Mouse (Mus musculus): ENCODE measurements around the gene Dhx29. TPM values are rescaled to one million over a fixed set of nuclear protein-coding genes. Genes with fewer than 3 reads are reported as not detected.

Gene Dhx29
- polyA plus RNA-seq, 1 experiment, result 12.6 TPM

GRCm38 (mm10) chr13:112963081-112963480, 35.8 kb downstream of the Dhx29 start:
- TF ChIP-seq GATA1 (IDR thresholded peaks at IDR 0.05; ENCODE audit: low read length), result no peak

DNA sequence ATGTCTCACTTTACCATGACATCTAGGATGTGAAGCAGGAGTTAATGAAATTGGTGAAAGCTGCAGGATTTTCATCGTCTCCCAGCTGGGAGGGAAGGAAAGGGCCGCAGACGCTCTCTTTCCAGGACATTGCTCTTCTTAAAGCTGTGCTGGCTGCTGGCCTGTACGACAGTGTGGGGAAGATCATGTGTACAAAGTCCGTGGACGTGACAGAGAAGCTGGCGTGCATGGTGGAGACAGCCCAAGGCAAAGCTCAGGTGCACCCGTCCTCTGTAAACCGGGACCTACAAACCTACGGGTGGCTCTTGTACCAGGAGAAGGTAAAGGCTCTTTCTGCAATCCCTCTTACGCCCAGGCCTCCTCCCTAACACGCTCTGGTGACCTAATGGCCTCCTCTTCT, 37.2 kb downstream of the Dhx29 start:
- TF ChIP-seq GATA1 (IDR thresholded peaks at IDR 0.05; ENCODE audit: low read length), result no peak

GRCm38 (mm10) chr13:112967267-112967666, 40.0 kb downstream of the Dhx29 start:
- TF ChIP-seq GATA1 (IDR thresholded peaks at IDR 0.05; ENCODE audit: low read length), result no peak

DNA sequence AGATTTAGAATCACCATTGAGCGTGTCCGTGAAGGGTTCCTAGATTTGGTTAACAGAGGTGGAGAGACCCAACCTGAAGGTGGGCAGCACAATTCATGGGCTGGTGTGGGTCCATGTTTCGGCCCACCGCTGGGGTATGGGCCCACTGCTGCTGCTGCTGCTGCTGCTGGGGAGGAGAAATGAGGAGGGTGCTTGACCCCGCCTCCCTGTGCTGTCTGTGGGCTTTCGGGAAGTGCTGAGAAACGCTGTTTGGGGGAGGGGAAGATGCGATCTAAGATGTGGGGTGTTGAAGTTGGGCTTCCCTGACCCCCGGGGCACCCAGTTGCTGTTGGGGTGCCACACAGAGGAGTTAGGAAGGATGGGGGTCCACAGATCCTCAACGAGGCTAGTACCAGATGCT, 49.5 kb downstream of the Dhx29 start:
- no peak for TF ChIP-seq GATA1 (IDR thresholded peaks at IDR 0.05; ENCODE audit: low read length)

DNA sequence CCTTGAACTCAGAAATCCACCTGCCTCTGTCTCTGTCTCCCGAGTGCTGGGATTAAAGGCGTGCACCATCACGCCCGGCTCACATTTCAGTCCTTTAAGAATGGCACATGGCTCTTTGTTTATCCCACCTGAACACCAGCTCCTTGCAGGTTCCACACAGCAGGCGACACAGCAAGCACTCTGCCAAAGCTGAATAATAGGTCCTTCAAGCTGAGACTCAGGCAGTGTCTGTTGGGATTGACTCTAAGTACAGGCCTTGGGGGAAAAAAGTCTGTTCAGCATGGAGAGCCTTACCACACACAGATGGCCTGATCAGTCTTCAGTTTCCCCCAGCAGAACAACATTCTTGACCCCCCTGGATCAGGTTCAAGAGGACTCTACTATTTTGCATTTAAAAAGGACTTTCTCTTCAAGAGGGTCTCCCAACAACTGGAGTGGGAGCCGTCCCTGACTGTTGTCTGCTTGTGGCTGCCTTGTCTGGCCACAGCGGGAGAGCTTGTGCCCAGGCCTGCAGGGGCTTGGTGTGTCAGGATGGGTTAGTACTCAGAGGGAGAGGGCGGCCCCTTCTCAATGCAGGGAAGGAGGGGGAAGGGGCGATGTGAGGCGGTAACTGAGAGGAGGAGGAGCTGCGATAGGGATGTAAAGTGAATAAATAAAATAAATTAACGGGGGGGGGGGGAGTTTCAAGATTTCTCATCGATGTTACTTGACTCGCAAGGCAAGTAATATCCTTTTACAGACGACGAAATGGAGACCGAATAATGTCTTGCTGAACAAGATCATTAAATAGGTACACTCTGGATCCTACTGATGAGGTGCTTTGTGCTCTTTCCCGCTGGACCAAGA, 58.6 kb downstream of the Dhx29 start:
- no peak for TF ChIP-seq GATA1 (IDR thresholded peaks at IDR 0.05; ENCODE audit: low read length)

GRCm38 (mm10) chr13:112986451-112986950, 59.2 kb downstream of the Dhx29 start:
- no peak for TF ChIP-seq GATA1 (IDR thresholded peaks at IDR 0.05; ENCODE audit: low read length)

DNA sequence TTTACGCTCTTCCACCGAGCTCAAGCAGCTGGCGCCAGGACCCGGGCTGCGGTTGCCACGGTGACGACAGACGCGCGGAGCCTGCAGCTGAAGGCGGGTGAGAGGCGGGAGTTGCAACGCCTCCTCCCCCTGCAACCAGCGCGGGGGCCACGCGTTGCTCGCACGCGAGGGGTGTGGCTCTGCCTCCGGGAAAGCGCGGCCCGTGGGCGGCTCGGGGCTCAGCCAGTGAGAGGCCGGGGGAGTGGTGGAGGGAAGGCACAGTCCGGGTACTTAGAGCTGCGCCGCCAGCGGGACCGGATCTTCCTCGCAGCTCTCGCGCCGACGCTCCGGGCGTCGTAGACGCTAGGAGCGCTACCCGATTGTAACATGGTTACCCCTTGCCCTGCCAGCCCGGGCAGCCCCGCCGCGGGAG, 60.3 kb downstream of the Dhx29 start, which contains the start of gene Ccno:
TSS of gene Ccno (plus strand) at position 271 of the 412 bp plus-strand sequence.
- TF ChIP-seq GATA1 (IDR thresholded peaks at IDR 0.05; ENCODE audit: low read length), result no peak

DNA sequence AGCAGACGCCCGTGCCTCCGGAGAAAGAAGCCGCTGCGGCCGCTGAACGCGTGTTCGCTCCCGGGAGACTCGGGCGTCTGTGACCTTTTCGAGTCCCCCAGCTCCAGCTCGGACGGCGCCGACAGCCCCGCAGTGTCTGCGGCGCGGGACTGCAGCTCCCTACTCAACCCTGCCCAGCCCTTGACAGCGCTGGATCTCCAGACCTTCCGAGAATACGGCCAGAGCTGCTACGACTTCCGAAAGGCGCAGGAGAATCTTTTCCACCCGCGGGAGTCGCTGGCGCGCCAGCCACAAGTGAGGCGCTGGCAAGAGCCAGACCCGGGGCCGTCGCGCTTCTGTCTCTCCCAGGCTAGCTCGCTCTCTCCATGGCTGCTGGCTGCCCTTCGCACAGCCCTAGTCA, 60.7 kb downstream of the Dhx29 start:
- TF ChIP-seq GATA1 (IDR thresholded peaks at IDR 0.05; ENCODE audit: low read length), result no peak

DNA sequence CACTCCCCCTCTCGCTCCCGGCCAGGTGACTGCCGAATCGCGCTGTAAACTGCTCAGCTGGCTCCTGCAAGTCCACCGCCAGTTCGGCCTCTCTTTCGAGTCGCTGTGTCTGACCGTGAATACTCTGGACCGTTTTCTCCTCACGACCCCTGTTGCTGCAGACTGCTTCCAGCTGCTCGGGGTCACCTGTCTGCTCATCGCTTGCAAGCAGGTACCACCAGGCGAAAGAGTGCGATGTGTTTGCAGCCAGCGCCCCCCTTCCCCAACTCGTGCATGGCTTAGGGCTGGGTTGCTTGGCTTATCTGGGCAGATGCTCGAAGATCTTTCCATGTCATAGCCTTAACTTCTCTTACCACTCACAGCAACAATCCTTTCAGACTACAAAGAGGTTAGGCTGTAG, 61.6 kb downstream of the Dhx29 start:
- no peak for TF ChIP-seq GATA1 (IDR thresholded peaks at IDR 0.05; ENCODE audit: low read length)

- no peak for TF ChIP-seq GATA1 (IDR thresholded peaks at IDR 0.05; ENCODE audit: low read length)
Measured at GRCm38 (mm10) chr13:112989541-112989940, 62.3 kb downstream of the Dhx29 start.

- TF ChIP-seq GATA1 (IDR thresholded peaks at IDR 0.05; ENCODE audit: low read length), result no peak
Measured at GRCm38 (mm10) chr13:112990346-112990745, 63.1 kb downstream of the Dhx29 start.

GRCm38 (mm10) chr13:112993531-112994152, 66.4 kb downstream of the Dhx29 start, which contains the start of gene Mcidas:
Mcidas (plus strand) TSS chr13:112993845.
- TF ChIP-seq GATA1 (IDR thresholded peaks at IDR 0.05; ENCODE audit: low read length), result no peak

- no peak for TF ChIP-seq GATA1 (IDR thresholded peaks at IDR 0.05; ENCODE audit: low read length)
Measured at GRCm38 (mm10) chr13:112994191-112994590, 66.9 kb downstream of the Dhx29 start.

DNA sequence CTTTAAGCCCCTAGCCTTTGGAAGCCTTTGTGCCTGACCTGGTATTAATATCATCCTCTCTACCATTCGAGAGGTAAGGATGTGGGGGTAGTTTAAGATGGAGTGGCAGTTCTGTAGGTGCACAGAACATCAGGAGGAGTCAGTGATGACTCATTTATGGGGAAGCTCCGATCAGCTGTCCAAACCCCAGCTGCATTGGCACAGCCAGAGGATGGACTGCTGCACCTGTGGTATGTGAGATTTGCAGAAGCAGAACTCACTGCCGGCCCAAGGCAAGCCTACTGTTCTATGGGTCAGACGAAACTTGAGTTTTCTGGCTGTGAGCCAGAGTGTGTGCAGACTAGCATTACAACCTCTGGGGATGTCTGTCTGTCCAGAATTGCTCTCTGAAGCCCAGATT, 69.2 kb downstream of the Dhx29 start:
- TF ChIP-seq GATA1 (IDR thresholded peaks at IDR 0.05; ENCODE audit: low read length), result no peak

- no peak for TF ChIP-seq GATA1 (IDR thresholded peaks at IDR 0.05; ENCODE audit: low read length)
Measured at GRCm38 (mm10) chr13:112997369-112997768, 70.1 kb downstream of the Dhx29 start.

GRCm38 (mm10) chr13:112998427-112999201, 71.4 kb downstream of the Dhx29 start:
- TF ChIP-seq GATA1 (IDR thresholded peaks at IDR 0.05; ENCODE audit: low read length), result no peak

Measured in G1E-ER4 (cell line).